Mouse (Mus musculus) olfactory bulb, adult 2 months (tissue): Measurements from ENCODE around the gene Serpina9. TPM values are rescaled to one million over a fixed set of nuclear protein-coding genes. Genes with fewer than 3 reads are reported as not detected.

Experiments used
- H3K27ac ChIP-seq: fragments of 200-500 bp; 2 replicates; pipeline ENCODE4 v1.5.1; 2012; ENCODE audit warnings: low read depth, low read length; ENCODE audit not compliant: insufficient read depth
- H3K4me1 ChIP-seq: fragments of 200-500 bp; 2 replicates; pipeline ENCODE4 v1.6.1; 2012; ENCODE audit warnings: low read length; ENCODE audit not compliant: control insufficient read depth, insufficient read depth
- H3K4me3 ChIP-seq: fragments of 200-500 bp; 2 replicates; pipeline ENCODE4 v1.5.1; 2012; ENCODE audit warnings: mild to moderate bottlenecking, low read depth, low read length, moderate library complexity; ENCODE audit not compliant: insufficient read depth
- CTCF ChIP-seq: fragments of 200-500 bp; IDR thresholded peaks from 2 replicates; pipeline ENCODE4 v1.5.1; 2012; ENCODE audit warnings: low read depth, mild to moderate bottlenecking, low read length, moderate library complexity; ENCODE audit not compliant: insufficient read depth
- POLR2A ChIP-seq: fragments of 200-500 bp; IDR thresholded peaks from 2 replicates; pipeline ENCODE4 v1.6.1; 2012; ENCODE audit warnings: mild to moderate bottlenecking, low read depth, low read length, moderate library complexity; ENCODE audit not compliant: insufficient read depth
- WGBS: fragments of 180-500 bp; shearing (Covaris S2); methylation state at CpG from one replicate; pipeline ENCODE4 v1.1.7; 2018; 5-methylcytosine and 5-hydroxymethylcytosine counted together
- polyA plus RNA-seq: library from polyadenylated mRNA; stranded (reverse); fragments of >200 nt; gene quantifications from 2 replicates; pipeline ENCODE4 v1.2.4, GENCODE M21; 2012; ENCODE audit warnings: low replicate concordance; ENCODE audit not compliant: missing spikeins, insufficient read depth, insufficient read length

Serpina9 gene
- polyA plus RNA-seq, 1 experiment = not detected

GRCm38 (mm10) chr12:103946243-103946642, 67.3 kb downstream of the Serpina9 start:
- TF ChIP-seq CTCF (no peak), POLR2A (no peak)
- Histone ChIP-seq H3K4me3 (no peak overlapping the region), H3K27ac (no peak overlapping the region), H3K4me1 (no peaks in the 10 kb centered on the region)
- WGBS = 80% methylated on average over 4 of the region's 4 CpGs

Other genes with a start within 250 kb of the Serpina9 start
- not detected in 2 replicates for gene Serpina1d, start 240.2 kb downstream of the Serpina9 start, polyA plus RNA-seq
- not detected in 2 replicates for gene Serpina1b, start 183.4 kb downstream of the Serpina9 start, polyA plus RNA-seq
- gene Serpina1a, start 150.2 kb downstream of the Serpina9 start, polyA plus RNA-seq = not detected in 2 replicates
- gene Serpina1c, start 108.9 kb downstream of the Serpina9 start, polyA plus RNA-seq = not detected in 2 replicates
- gene Serpina1e, start 54.8 kb downstream of the Serpina9 start, polyA plus RNA-seq = not detected in 2 replicates
- not detected in 2 replicates for gene Serpina11, start 23.8 kb downstream of the Serpina9 start, polyA plus RNA-seq
- gene Serpina12, start 30.7 kb upstream of the Serpina9 start, polyA plus RNA-seq = not detected in 2 replicates
- not detected in 2 replicates for gene Serpina5, start 87.4 kb upstream of the Serpina9 start, polyA plus RNA-seq
- not detected in 2 replicates for gene Serpina3a, start 99.0 kb upstream of the Serpina9 start, polyA plus RNA-seq
- gene Serpina3b, start 114.2 kb upstream of the Serpina9 start, polyA plus RNA-seq = not detected in 2 replicates
- gene Serpina3c, start 140.1 kb upstream of the Serpina9 start, polyA plus RNA-seq = not detected in 2 replicates
- not detected in 2 replicates for gene Serpina3f, start 200.8 kb upstream of the Serpina9 start, polyA plus RNA-seq
- gene Serpina3g, start 222.5 kb upstream of the Serpina9 start, polyA plus RNA-seq = not detected in 2 replicates
- gene Serpina3i, start 249.4 kb upstream of the Serpina9 start, polyA plus RNA-seq = not detected in 2 replicates